In the genomic region with DNA sequence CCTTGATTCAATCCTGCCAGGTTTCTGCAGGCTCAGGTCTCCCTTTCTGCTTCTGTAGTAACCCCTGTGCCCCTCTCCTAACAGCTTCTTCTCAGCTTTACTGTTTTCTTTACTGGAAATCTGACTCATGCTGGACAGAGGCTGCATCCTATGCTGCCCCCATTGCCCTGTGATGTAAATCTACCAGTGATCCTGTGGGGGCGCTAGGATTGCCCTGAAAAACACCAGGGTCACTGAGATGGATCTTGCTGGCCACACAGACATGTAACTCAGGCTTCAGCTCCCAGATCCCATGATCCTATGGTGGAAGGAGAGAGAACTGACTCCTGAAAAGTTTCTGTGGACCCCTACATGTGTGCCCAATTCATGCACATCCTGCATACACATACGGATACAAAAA, we compare ENCODE assay signal across 21 mouse cellular contexts.
DNase-seq lines count a peak whose midpoint lies in the region; ATAC-seq and TF ChIP-seq lines count a peak whose summit lies in the region.
"Had no signal": no experiment of that assay in that cellular context is flagged by ENCODE, and none has a peak within 500 bp of the region (broad histone marks: within the 10 kb centered on the region; RNA-seq: fewer than 3 reads in every experiment).

No protein-coding gene starts in this region.

- no peak for ATAC-seq in hindbrain, postnatal 0 days
- ATAC-seq in hindbrain, embryonic 12.5 days (ENCODE audit: low FRiP score): no peak
- no peak for ATAC-seq in liver, postnatal 0 days
- no peak for ATAC-seq in liver, embryonic 12.5 days
- ATAC-seq: CD4-positive, CD25-positive, alpha-beta regulatory T cell, adult 4 months; forebrain, embryonic 16.5 days had no signal

- H3K4me3 ChIP-seq in hindbrain, postnatal 0 days (ENCODE audit: low read length): no peak overlapping the region
- H3K4me3 ChIP-seq in hindbrain, embryonic 12.5 days: no peak overlapping the region
- H3K4me3 ChIP-seq in liver, postnatal 0 days (ENCODE audit: low read depth, low read length): no peak overlapping the region
- H3K4me3 ChIP-seq in liver, embryonic 12.5 days: no peak overlapping the region
- H3K4me3 ChIP-seq in ES-Bruce4 (ENCODE audit: low read depth, low read length): no peak overlapping the region
- H3K4me3 ChIP-seq in midbrain, embryonic 10.5 days: no peak overlapping the region
- H3K4me3 ChIP-seq: embryonic facial prominence, embryonic 12.5 days; heart, adult 2 months; heart, embryonic 15.5 days had no signal

- no peaks in the 10 kb centered on the region for H3K9me3 ChIP-seq in hindbrain, postnatal 0 days (ENCODE audit: low read length)
- no peaks in the 10 kb centered on the region for H3K9me3 ChIP-seq in hindbrain, embryonic 12.5 days (replicated peaks)
- H3K9me3 ChIP-seq in liver, postnatal 0 days (ENCODE audit: low read length): no peaks in the 10 kb centered on the region
- no peaks in the 10 kb centered on the region for H3K9me3 ChIP-seq in liver, embryonic 12.5 days (replicated peaks)
- H3K9me3 ChIP-seq in ES-Bruce4 (replicated peaks; ENCODE audit: control insufficient read depth, insufficient read depth, low read length, poor library complexity, severe bottlenecking): no peaks in the 10 kb centered on the region
- H3K9me3 ChIP-seq in midbrain, embryonic 10.5 days (replicated peaks): no peaks in the 10 kb centered on the region
- H3K9me3 ChIP-seq: embryonic facial prominence, embryonic 12.5 days; heart, embryonic 15.5 days had no signal

- no peak for DNase-seq in hindbrain, postnatal 0 days (ENCODE audit: low spot score)
- no peak for DNase-seq in liver, postnatal 0 days
- no peak for DNase-seq in cerebellum, postnatal 14 days
- DNase-seq in midbrain, embryonic 10.5 days (ENCODE audit: low spot score): no peak
- DNase-seq: adrenal gland, adult 8-10 months; adrenal gland, postnatal 36 days; B cell, adult 2 months; cerebellum, adult 2 months; cerebellum, postnatal 10 days; gastrocnemius, postnatal 14 days; heart, adult 2 months; heart, postnatal 14 days had no signal

- H3K9ac ChIP-seq in hindbrain, postnatal 0 days (replicated peaks; ENCODE audit: low read length): no peak overlapping the region
- H3K9ac ChIP-seq in hindbrain, embryonic 12.5 days: no peak overlapping the region
- H3K9ac ChIP-seq in liver, postnatal 0 days (replicated peaks): no peak overlapping the region
- no peak overlapping the region for H3K9ac ChIP-seq in liver, embryonic 12.5 days
- no peak overlapping the region for H3K9ac ChIP-seq in ES-Bruce4 (ENCODE audit: low read depth, poor library complexity, severe bottlenecking)
- H3K9ac ChIP-seq: embryonic facial prominence, embryonic 12.5 days; heart, embryonic 15.5 days; hindbrain, embryonic 14.5 days had no signal

- 0 out of 2 replicates have a peak, but pooled peaks have one; percentile 6 for TF ChIP-seq CTCF in hindbrain, postnatal 0 days (IDR thresholded peaks at IDR 0.05; ENCODE audit: low read depth)
- TF ChIP-seq CTCF in liver, postnatal 0 days (IDR thresholded peaks at IDR 0.05; ENCODE audit: low read depth): peak; percentile 27; the same call in 1 of the 2 replicates
- peak; percentile 51 for TF ChIP-seq CTCF in ES-Bruce4 (IDR thresholded peaks at IDR 0.05; ENCODE audit: low read depth, low read length)

- no peak overlapping the region for H3K27ac ChIP-seq in hindbrain, postnatal 0 days
- no peak overlapping the region for H3K27ac ChIP-seq in hindbrain, embryonic 12.5 days
- H3K27ac ChIP-seq in liver, postnatal 0 days (ENCODE audit: low read depth): no peak overlapping the region
- no peak overlapping the region for H3K27ac ChIP-seq in liver, embryonic 12.5 days
- no peak overlapping the region for H3K27ac ChIP-seq in ES-Bruce4 (ENCODE audit: insufficient read depth, low read length)
- no peak overlapping the region for H3K27ac ChIP-seq in midbrain, embryonic 10.5 days (replicated peaks)
- H3K27ac ChIP-seq: embryonic facial prominence, embryonic 12.5 days; heart, adult 2 months; heart, embryonic 15.5 days; hindbrain, embryonic 14.5 days had no signal

- H3K4me1 ChIP-seq in hindbrain, postnatal 0 days (ENCODE audit: insufficient read depth, low read length): no peaks in the 10 kb centered on the region
- H3K4me1 ChIP-seq in hindbrain, embryonic 12.5 days: no peaks in the 10 kb centered on the region
- no peaks in the 10 kb centered on the region for H3K4me1 ChIP-seq in liver, postnatal 0 days (ENCODE audit: insufficient read depth)
- no peaks in the 10 kb centered on the region for H3K4me1 ChIP-seq in liver, embryonic 12.5 days
- H3K4me1 ChIP-seq in ES-Bruce4 (ENCODE audit: control insufficient read depth, insufficient read depth, low read length): no peaks in the 10 kb centered on the region
- H3K4me1 ChIP-seq in midbrain, embryonic 10.5 days: no peaks in the 10 kb centered on the region
- H3K4me1 ChIP-seq: embryonic facial prominence, embryonic 12.5 days; heart, embryonic 15.5 days had no signal

- H3K4me2 ChIP-seq in hindbrain, postnatal 0 days (ENCODE audit: low read depth, low read length): no peak overlapping the region
- H3K4me2 ChIP-seq in hindbrain, embryonic 12.5 days (replicated peaks): no peak overlapping the region
- H3K4me2 ChIP-seq in liver, postnatal 0 days (ENCODE audit: low read depth, low read length): no peak overlapping the region
- H3K4me2 ChIP-seq in liver, embryonic 12.5 days: no peak overlapping the region
- H3K4me2 ChIP-seq: embryonic facial prominence, embryonic 12.5 days; heart, embryonic 11.5 days; heart, embryonic 15.5 days; hindbrain, embryonic 14.5 days had no signal

- no peaks in the 10 kb centered on the region for H3K27me3 ChIP-seq in hindbrain, postnatal 0 days (ENCODE audit: insufficient read depth, low read length)
- H3K27me3 ChIP-seq in hindbrain, embryonic 12.5 days: no peaks in the 10 kb centered on the region
- H3K27me3 ChIP-seq in liver, postnatal 0 days (ENCODE audit: insufficient read depth, low read length): no peaks in the 10 kb centered on the region
- H3K27me3 ChIP-seq in liver, embryonic 12.5 days (replicated peaks): no peaks in the 10 kb centered on the region
- no peaks in the 10 kb centered on the region for H3K27me3 ChIP-seq in ES-Bruce4 (ENCODE audit: control insufficient read depth, insufficient read depth, low read length, poor library complexity, severe bottlenecking)
- no peaks in the 10 kb centered on the region for H3K27me3 ChIP-seq in midbrain, embryonic 10.5 days (ENCODE audit: low read depth, poor library complexity, severe bottlenecking)
- H3K27me3 ChIP-seq: embryonic facial prominence, embryonic 12.5 days; heart, embryonic 15.5 days had no signal

- H3K36me3 ChIP-seq in hindbrain, postnatal 0 days (ENCODE audit: insufficient read depth, low read length): no peaks in the 10 kb centered on the region
- H3K36me3 ChIP-seq in hindbrain, embryonic 12.5 days: 0 out of 2 replicates have a peak, but pooled peaks cover 8% of the 10 kb centered on the region
- no peaks in the 10 kb centered on the region for H3K36me3 ChIP-seq in liver, postnatal 0 days (replicated peaks; ENCODE audit: insufficient read depth, low read length)
- H3K36me3 ChIP-seq in liver, embryonic 12.5 days: no peaks in the 10 kb centered on the region
- no peaks in the 10 kb centered on the region for H3K36me3 ChIP-seq in ES-Bruce4 (ENCODE audit: control insufficient read depth, insufficient read depth, low read length, poor library complexity, severe bottlenecking)
- 0 out of 2 replicates have a peak, but pooled peaks cover 3% of the 10 kb centered on the region for H3K36me3 ChIP-seq in midbrain, embryonic 10.5 days
- H3K36me3 ChIP-seq: heart, embryonic 15.5 days had no signal

- no peak for TF ChIP-seq POLR2A in ES-Bruce4 (IDR thresholded peaks at IDR 0.05; ENCODE audit: insufficient read depth, low read length)

- no peak for TF ChIP-seq EP300 in liver, postnatal 0 days (IDR thresholded peaks at IDR 0.05; ENCODE audit: low read depth)
- no peak for TF ChIP-seq EP300 in ES-Bruce4 (IDR thresholded peaks at IDR 0.05; ENCODE audit: insufficient read depth, low read depth, low read length)

- 60% methylated on average over 2 of the region's 2 CpGs for WGBS in hindbrain, postnatal 0 days
- 53% methylated on average over 2 of the region's 2 CpGs for WGBS in hindbrain, embryonic 12.5 days
- 67% methylated on average over 2 of the region's 2 CpGs for whole genome bisulfite sequencing in liver, postnatal 0 days (ENCODE audit: insufficient replicate concordance)
- 61% methylated on average over 2 of the region's 2 CpGs for WGBS in liver, embryonic 12.5 days (ENCODE audit: insufficient replicate concordance)
- whole genome bisulfite sequencing in midbrain, embryonic 10.5 days: 58% methylated on average over 2 of the region's 2 CpGs
